Mouse (Mus musculus): Measurements from ENCODE around the gene Cenpi. TPM values are rescaled to one million over a fixed set of nuclear protein-coding genes. Genes with fewer than 3 reads are reported as not detected.

The Cenpi gene
- total and polyA plus RNA-seq, 2 experiments from 2014 or later: 2.8 to 3.5 TPM

GRCm38 (mm10) chrX:134285102-134285501 lies 22.8 kb upstream of the Cenpi start:
- H3K4me2 ChIP-seq (ENCODE audit: low read depth): no peak overlapping the region
- ATAC-seq (peak; percentile 62; the same call in 1 of the 2 replicates), DNase-seq (peak; percentile 7)
- 78% methylated on average over 2 of the region's 2 CpGs for WGBS
- no peaks in the 10 kb centered on the region for H3K4me1 ChIP-seq (ENCODE audit: insufficient read depth)
- H3K4me3 ChIP-seq (ENCODE audit: low read depth, low read length): no peak overlapping the region
- no peak overlapping the region for H3K9ac ChIP-seq
- no peaks in the 10 kb centered on the region for H3K27me3 ChIP-seq (ENCODE audit: insufficient read depth, low read length)
- no peaks in the 10 kb centered on the region for H3K36me3 ChIP-seq (ENCODE audit: insufficient read depth)
- no peak for TF ChIP-seq CTCF (IDR thresholded peaks at IDR 0.05; ENCODE audit: low read depth)
- H3K27ac ChIP-seq (ENCODE audit: low read depth, low read length): no peak overlapping the region
- no peaks in the 10 kb centered on the region for H3K9me3 ChIP-seq (ENCODE audit: low read length)

GRCm38 (mm10) chrX:134285791-134286190 lies 22.1 kb upstream of the Cenpi start:
- no peaks in the 10 kb centered on the region for H3K27me3 ChIP-seq (ENCODE audit: insufficient read depth, low read length)
- ATAC-seq (no peak), DNase-seq (no peak)
- no peak overlapping the region for H3K9ac ChIP-seq
- H3K27ac ChIP-seq (ENCODE audit: low read depth, low read length): no peak overlapping the region
- H3K9me3 ChIP-seq (ENCODE audit: low read length): no peaks in the 10 kb centered on the region
- 37% methylated on average over 4 of the region's 4 CpGs for WGBS
- H3K4me3 ChIP-seq (ENCODE audit: low read depth, low read length): no peak overlapping the region
- no peak for TF ChIP-seq CTCF (IDR thresholded peaks at IDR 0.05; ENCODE audit: low read depth)
- H3K4me1 ChIP-seq (ENCODE audit: insufficient read depth): no peaks in the 10 kb centered on the region
- H3K36me3 ChIP-seq (ENCODE audit: insufficient read depth): no peaks in the 10 kb centered on the region
- H3K4me2 ChIP-seq (ENCODE audit: low read depth): no peak overlapping the region

- TF ChIP-seq CTCF (IDR thresholded peaks at IDR 0.05; ENCODE audit: low read depth): no peak
- no peak for ATAC-seq
- Histone ChIP-seq H3K4me2 (ENCODE audit: low read depth) (no peak overlapping the region), H3K4me3 (ENCODE audit: low read depth, low read length) (no peak overlapping the region), H3K27ac (ENCODE audit: low read depth, low read length) (no peak overlapping the region), H3K9me3 (ENCODE audit: low read length) (no peaks in the 10 kb centered on the region), H3K9ac (no peak overlapping the region), H3K4me1 (ENCODE audit: insufficient read depth) (no peaks in the 10 kb centered on the region), H3K36me3 (ENCODE audit: insufficient read depth) (no peaks in the 10 kb centered on the region), H3K27me3 (ENCODE audit: insufficient read depth, low read length) (no peaks in the 10 kb centered on the region)
- no peak for DNase-seq
- 90% methylated on average over 2 of the region's 2 CpGs for WGBS
Observed at GRCm38 (mm10) chrX:134287305-134287704, 20.6 kb upstream of the Cenpi start.

- H3K4me3 ChIP-seq (ENCODE audit: low read depth, low read length): peak overlapping the region; percentile 51
- ATAC-seq: peak; percentile 6
- H3K4me2 ChIP-seq (ENCODE audit: low read depth): peak overlapping the region; percentile 47
- TF ChIP-seq CTCF (IDR thresholded peaks at IDR 0.05; ENCODE audit: low read depth): no peak
- H3K9ac ChIP-seq: peak overlapping the region; percentile 72
- H3K36me3 ChIP-seq (ENCODE audit: insufficient read depth): no peaks in the 10 kb centered on the region
- WGBS: 37% methylated on average over 9 of the region's 9 CpGs
- H3K4me1 ChIP-seq (ENCODE audit: insufficient read depth): 0 out of 2 replicates have a peak, but pooled peaks cover 7% of the 10 kb centered on the region
- H3K27me3 ChIP-seq (ENCODE audit: insufficient read depth, low read length): no peaks in the 10 kb centered on the region
- peak; percentile 31 for DNase-seq
- no peaks in the 10 kb centered on the region for H3K9me3 ChIP-seq (ENCODE audit: low read length)
- peak overlapping the region; percentile 89 for H3K27ac ChIP-seq (ENCODE audit: low read depth, low read length)
Observed at GRCm38 (mm10) chrX:134296301-134296700, 11.6 kb upstream of the Cenpi start.

GRCm38 (mm10) chrX:134296737-134297136 lies 11.1 kb upstream of the Cenpi start:
- TF ChIP-seq CTCF (IDR thresholded peaks at IDR 0.05; ENCODE audit: low read depth): no peak
- Histone ChIP-seq H3K9ac (peak overlapping the region; percentile 72), H3K27ac (ENCODE audit: low read depth, low read length) (peak overlapping the region; percentile 89), H3K4me1 (ENCODE audit: insufficient read depth) (0 out of 2 replicates have a peak, but pooled peaks cover 7% of the 10 kb centered on the region), H3K4me2 (ENCODE audit: low read depth) (peak overlapping the region; percentile 47), H3K4me3 (ENCODE audit: low read depth, low read length) (peak overlapping the region; percentile 51), H3K9me3 (ENCODE audit: low read length) (no peaks in the 10 kb centered on the region), H3K27me3 (ENCODE audit: insufficient read depth, low read length) (no peaks in the 10 kb centered on the region), H3K36me3 (ENCODE audit: insufficient read depth) (no peaks in the 10 kb centered on the region)
- 38% methylated on average over 7 of the region's 7 CpGs for WGBS
- DNase-seq (peak; percentile 28), ATAC-seq (peak; percentile 27)

GRCm38 (mm10) chrX:134297195-134297594 lies 10.7 kb upstream of the Cenpi start:
- H3K4me2 ChIP-seq (ENCODE audit: low read depth): peak overlapping the region; percentile 47
- DNase-seq (peak; percentile 39), ATAC-seq (peak; percentile 32; the same call in 1 of the 2 replicates)
- H3K4me1 ChIP-seq (ENCODE audit: insufficient read depth): 0 out of 2 replicates have a peak, but pooled peaks cover 7% of the 10 kb centered on the region
- no peaks in the 10 kb centered on the region for H3K9me3 ChIP-seq (ENCODE audit: low read length)
- TF ChIP-seq CTCF (IDR thresholded peaks at IDR 0.05; ENCODE audit: low read depth): no peak
- no peaks in the 10 kb centered on the region for H3K27me3 ChIP-seq (ENCODE audit: insufficient read depth, low read length)
- 43% methylated on average over 4 of the region's 4 CpGs for WGBS
- H3K4me3 ChIP-seq (ENCODE audit: low read depth, low read length): peak overlapping the region; percentile 51
- H3K36me3 ChIP-seq (ENCODE audit: insufficient read depth): no peaks in the 10 kb centered on the region
- H3K27ac ChIP-seq (ENCODE audit: low read depth, low read length): peak overlapping the region; percentile 89
- peak overlapping the region; percentile 72; the same call in 1 of the 2 replicates for H3K9ac ChIP-seq

- ATAC-seq (no peak), DNase-seq (no peak)
- no peak for TF ChIP-seq CTCF (IDR thresholded peaks at IDR 0.05; ENCODE audit: low read depth)
- Histone ChIP-seq H3K4me2 (ENCODE audit: low read depth) (no peak overlapping the region), H3K9me3 (ENCODE audit: low read length) (no peaks in the 10 kb centered on the region), H3K4me3 (ENCODE audit: low read depth, low read length) (no peak overlapping the region), H3K27me3 (ENCODE audit: insufficient read depth, low read length) (no peaks in the 10 kb centered on the region), H3K36me3 (ENCODE audit: insufficient read depth) (no peaks in the 10 kb centered on the region), H3K9ac (no peak overlapping the region), H3K4me1 (ENCODE audit: insufficient read depth) (0 out of 2 replicates have a peak, but pooled peaks cover 7% of the 10 kb centered on the region), H3K27ac (ENCODE audit: low read depth, low read length) (no peak overlapping the region)
- WGBS: 39% methylated on average over 5 of the region's 5 CpGs
Observed at GRCm38 (mm10) chrX:134300219-134300618, 7.7 kb upstream of the Cenpi start.

Measured in forebrain, postnatal 0 days (tissue).